Mouse (Mus musculus) myocyte (in vitro differentiated cells): ENCODE measurements around the gene Tmem274.

Experiments
- CEBPB ChIP-seq: IDR thresholded peaks from 2 replicates; pipeline ENCODE4 v1.6.1; 2011; ENCODE audit warnings: mild to moderate bottlenecking, moderate library complexity; ENCODE audit not compliant: poor library complexity, insufficient read depth, severe bottlenecking
- E2F4 ChIP-seq: IDR thresholded peaks from one replicate; pipeline ENCODE4 v1.6.1; 2011; ENCODE audit warnings: mild to moderate bottlenecking, control low read depth, moderate library complexity; ENCODE audit not compliant: insufficient read depth
- MAX ChIP-seq: IDR thresholded peaks from one replicate; pipeline ENCODE4 v1.6.1; 2011; ENCODE audit warnings: low read depth, mild to moderate bottlenecking, control low read depth
- MYOD1 ChIP-seq, 3 experiments: IDR thresholded peaks; one replicate each; pipeline ENCODE4 v1.6.1; 2011; ENCODE audit warnings: control low read depth in 2 of 3, low read depth in 2 of 3, mild to moderate bottlenecking in 2 of 3, moderate library complexity in 1 of 3; ENCODE audit not compliant: insufficient read length in 2 of 3, control insufficient read depth in 1 of 3
- MYOG ChIP-seq, 3 experiments: IDR thresholded peaks; one replicate each; pipeline ENCODE4 v1.6.1; 2011; ENCODE audit warnings: control low read depth in 2 of 3, low read depth in 2 of 3, mild to moderate bottlenecking in 2 of 3; ENCODE audit not compliant: insufficient read length in 2 of 3, control insufficient read depth in 1 of 3, insufficient read depth in 1 of 3
- POLR2A ChIP-seq: IDR thresholded peaks from one replicate; pipeline ENCODE4 v1.6.1; 2011; ENCODE audit warnings: low read depth, mild to moderate bottlenecking, control low read depth, moderate library complexity; ENCODE audit not compliant: insufficient read length
- REST ChIP-seq: IDR thresholded peaks from one replicate; pipeline ENCODE4 v1.6.1; 2011; ENCODE audit warnings: mild to moderate bottlenecking, control low read depth, moderate library complexity; ENCODE audit not compliant: insufficient read depth, insufficient read length
- SRF ChIP-seq: IDR thresholded peaks from one replicate; pipeline ENCODE4 v1.6.1; 2011; ENCODE audit warnings: low read depth; ENCODE audit not compliant: control insufficient read depth, insufficient read length
- TCF3 ChIP-seq: IDR thresholded peaks from one replicate; pipeline ENCODE4 v1.6.1; 2011; ENCODE audit warnings: low read depth, control low read depth; ENCODE audit not compliant: insufficient read length
- USF1 ChIP-seq: IDR thresholded peaks from one replicate; pipeline ENCODE4 v1.6.1; 2011; ENCODE audit warnings: low read depth, mild to moderate bottlenecking, control low read depth, moderate library complexity

- TF ChIP-seq CEBPB (no peak), E2F4 (no peak), POLR2A (no peak), SRF (no peak), USF1 (no peak), MAX (no peak), TCF3 (no peak), MYOD1 (IDR thresholded peaks at IDR 0.05; ENCODE audit: control insufficient read depth in 1 of 3, insufficient read length in 2 of 3, low read depth in 2 of 3) (no peak), REST (no peak), MYOG (IDR thresholded peaks at IDR 0.05; ENCODE audit: control insufficient read depth in 1 of 3, insufficient read depth in 1 of 3, insufficient read length in 2 of 3, low read depth in 2 of 3) (no peak)
Observed at GRCm38 (mm10) chr4:149457831-149458430, 19.2 kb upstream of the Tmem274 start.
